Mouse (Mus musculus) cortical plate, adult 2 months (tissue): ENCODE data around the gene Sdhc. TPM values are rescaled to one million over a fixed set of nuclear protein-coding genes. Genes with fewer than 3 reads are reported as not detected.
A peak's percentile ranks its signal among the peaks of the same experiment; 100 is the strongest.
"Not testable (repeated sequence)": the region's sequence is repeated elsewhere in the genome, so short reads cannot be mapped to it uniquely, and the experiment has no call there.

ENCODE experiments used
- H3K27ac ChIP-seq: fragments of 200-500 bp; 2 replicates; pipeline ENCODE4 v1.5.1; 2012; ENCODE audit warnings: low read length, control low read depth, inconsistent platforms; ENCODE audit not compliant: insufficient read depth
- H3K4me1 ChIP-seq: fragments of 200-500 bp; 2 replicates; pipeline ENCODE4 v1.6.1; 2011; ENCODE audit warnings: low read length; ENCODE audit not compliant: control insufficient read depth, insufficient read depth
- H3K4me3 ChIP-seq: fragments of 200-500 bp; 2 replicates; pipeline ENCODE4 v1.5.1; 2011; ENCODE audit warnings: mild to moderate bottlenecking, low read length, control low read depth; ENCODE audit not compliant: insufficient read depth
- CTCF ChIP-seq: fragments of 200-500 bp; IDR thresholded peaks from 2 replicates; pipeline ENCODE4 v1.5.1; 2011; ENCODE audit warnings: mild to moderate bottlenecking, control low read depth, low read length; ENCODE audit not compliant: insufficient read depth; ENCODE audit errors: extremely low read depth
- POLR2A ChIP-seq: fragments of 200-500 bp; IDR thresholded peaks from 2 replicates; pipeline ENCODE4 v1.6.1; 2011; ENCODE audit warnings: mild to moderate bottlenecking, low read length, control low read depth; ENCODE audit not compliant: insufficient read depth; ENCODE audit errors: extremely low read depth
- polyA plus RNA-seq: library from polyadenylated mRNA; depleted of rRNA; stranded (reverse); fragments of >200 nt; gene quantifications from 2 replicates; pipeline ENCODE4 v1.2.3, GENCODE M21; 2012; rRNA removed

The Sdhc gene
- polyA plus RNA-seq, 1 experiment: 242 TPM

DNA sequence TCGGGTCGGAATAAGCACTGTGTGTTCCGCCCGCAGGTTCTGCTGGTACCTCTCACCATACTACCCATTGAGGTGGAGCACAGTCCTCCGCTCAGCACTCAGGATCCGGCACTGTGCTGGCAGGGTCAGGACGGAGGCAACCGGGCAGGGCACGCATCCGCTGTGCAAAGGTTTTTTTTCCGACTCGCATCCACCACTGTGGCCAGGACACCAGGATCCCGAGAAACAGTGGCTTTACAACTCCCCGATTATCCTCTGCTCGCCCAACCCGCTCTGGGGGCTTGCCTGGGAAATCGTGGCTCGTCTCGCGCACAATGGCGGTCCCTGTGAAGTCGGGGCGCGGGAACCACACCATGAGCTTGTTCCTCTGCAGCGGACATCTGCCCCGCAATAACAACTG lies 64.7 kb downstream of the Sdhc start:
- Histone ChIP-seq H3K27ac (no peak overlapping the region), H3K4me1 (no peaks in the 10 kb centered on the region), H3K4me3 (peak overlapping the region; percentile 24)
- no peak for TF ChIP-seq POLR2A
- TF ChIP-seq CTCF: no peak

DNA sequence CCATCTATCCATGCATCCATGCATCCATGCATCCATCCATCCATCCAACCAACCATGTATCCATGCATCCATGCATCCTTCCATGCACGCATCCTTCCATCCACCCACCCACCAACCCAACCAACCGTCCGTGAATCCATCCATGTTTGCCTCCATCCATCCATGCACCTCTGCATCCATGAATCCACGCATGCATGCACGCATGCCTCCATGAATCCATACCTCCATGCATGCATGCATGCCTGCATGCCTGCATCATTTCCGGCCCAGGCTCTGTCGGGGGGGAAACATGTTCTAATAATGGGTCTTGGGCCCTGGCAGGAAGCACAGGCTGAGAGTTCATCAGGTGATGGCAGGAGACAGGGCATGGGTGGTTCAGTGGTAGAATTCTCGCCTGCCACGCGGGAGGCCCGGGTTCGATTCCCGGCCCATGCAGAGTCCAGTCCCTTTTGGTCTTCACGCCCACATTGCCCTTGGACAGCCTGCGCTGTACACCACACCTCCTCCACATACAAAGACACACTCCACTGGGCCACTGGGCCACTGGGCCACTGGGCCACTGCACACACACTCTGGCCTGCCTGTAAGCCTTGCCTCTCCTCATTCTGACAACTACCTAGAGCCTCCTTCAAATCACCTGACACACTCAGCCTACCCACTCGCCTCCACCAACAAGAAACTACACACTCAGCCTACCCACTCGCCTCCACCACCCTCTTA lies 68.7 kb downstream of the Sdhc start:
- H3K27ac ChIP-seq, H3K4me1 ChIP-seq, H3K4me3 ChIP-seq: not testable (repeated sequence)

DNA sequence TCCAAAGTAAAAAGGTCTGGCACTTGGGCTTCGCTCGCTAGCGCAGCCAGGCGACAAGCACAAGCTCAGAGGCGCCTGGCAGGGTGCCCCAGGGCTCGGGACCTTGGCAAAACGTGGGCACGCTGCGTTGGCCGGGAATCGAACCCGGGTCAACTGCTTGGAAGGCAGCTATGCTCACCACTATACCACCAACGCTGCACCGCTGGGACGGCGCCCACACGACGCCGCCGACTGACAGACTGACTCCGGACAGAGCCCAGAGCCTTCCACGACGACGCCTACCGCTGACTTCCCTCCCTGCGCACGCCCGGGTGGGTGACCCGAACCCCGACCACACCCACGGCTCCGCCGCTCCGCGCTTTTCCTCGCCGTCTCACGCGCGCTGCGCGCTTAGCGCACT lies 70.6 kb downstream of the Sdhc start:
- not testable (repeated sequence) for H3K4me3 ChIP-seq, H3K4me1 ChIP-seq, H3K27ac ChIP-seq

DNA sequence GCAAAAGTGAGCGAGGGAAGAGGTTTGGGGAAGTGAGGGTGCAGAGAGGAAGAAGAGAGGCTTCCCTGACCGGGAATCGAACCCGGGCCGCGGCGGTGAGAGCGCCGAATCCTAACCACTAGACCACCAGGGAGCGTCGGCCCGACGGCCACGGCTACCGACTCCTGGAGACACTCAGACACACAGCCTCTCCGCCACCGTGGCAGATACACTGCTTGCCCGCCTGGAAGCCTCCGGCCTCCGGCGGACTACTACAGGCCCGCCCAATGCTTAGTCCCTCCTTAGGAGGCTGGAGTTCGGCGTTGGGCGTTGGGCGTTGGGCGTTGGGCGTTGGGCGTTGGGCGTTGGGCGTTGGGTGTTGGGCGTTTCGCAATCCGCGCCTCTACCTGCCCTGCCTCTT lies 71.1 kb downstream of the Sdhc start:
- not testable (repeated sequence) for H3K4me3 ChIP-seq, H3K4me1 ChIP-seq

DNA sequence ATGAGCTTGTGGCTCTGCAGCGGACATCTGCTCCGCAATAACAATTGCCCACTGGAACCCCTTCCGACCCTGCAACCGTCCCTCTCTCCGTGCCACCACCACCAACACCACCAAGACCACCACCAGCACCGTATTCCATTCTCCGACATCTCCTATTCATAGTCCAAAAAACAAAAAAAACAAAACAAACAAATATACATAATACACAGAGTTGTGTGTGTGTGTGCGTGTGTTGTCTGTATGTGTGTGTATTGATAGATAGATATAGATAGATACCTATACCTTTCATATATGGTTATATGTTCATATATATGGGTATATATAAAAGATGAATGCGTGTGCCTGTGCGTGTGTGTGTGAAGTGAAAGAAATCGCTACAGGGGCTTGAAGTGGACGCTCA lies 72.0 kb downstream of the Sdhc start:
- H3K27ac ChIP-seq, H3K4me1 ChIP-seq, H3K4me3 ChIP-seq: not testable (repeated sequence)

More for the DNA sequence above, 71.1 kb downstream of the Sdhc start:
- H3K27ac ChIP-seq: not testable (repeated sequence)

DNA sequence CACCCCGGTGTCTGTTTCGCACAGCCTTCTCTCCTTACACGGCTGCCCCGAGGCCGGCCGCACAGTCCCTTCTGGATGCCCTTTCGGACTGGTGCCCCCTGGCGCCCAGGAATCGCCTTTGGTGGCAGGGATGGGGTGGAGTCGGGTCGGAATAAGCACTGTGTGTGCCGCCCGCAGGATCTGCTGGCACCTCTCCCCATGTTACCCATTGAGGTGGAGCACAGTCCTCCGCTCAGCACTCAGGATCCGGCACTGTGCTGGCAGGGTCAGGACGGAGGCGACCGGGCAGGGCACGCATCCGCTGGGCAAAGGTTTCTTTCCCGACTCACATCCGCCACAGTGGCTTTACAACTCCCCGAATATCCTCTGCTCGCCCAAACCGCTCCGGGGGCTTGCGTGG lies 72.4 kb downstream of the Sdhc start:
- H3K4me3 ChIP-seq, H3K4me1 ChIP-seq: not testable (repeated sequence)

DNA sequence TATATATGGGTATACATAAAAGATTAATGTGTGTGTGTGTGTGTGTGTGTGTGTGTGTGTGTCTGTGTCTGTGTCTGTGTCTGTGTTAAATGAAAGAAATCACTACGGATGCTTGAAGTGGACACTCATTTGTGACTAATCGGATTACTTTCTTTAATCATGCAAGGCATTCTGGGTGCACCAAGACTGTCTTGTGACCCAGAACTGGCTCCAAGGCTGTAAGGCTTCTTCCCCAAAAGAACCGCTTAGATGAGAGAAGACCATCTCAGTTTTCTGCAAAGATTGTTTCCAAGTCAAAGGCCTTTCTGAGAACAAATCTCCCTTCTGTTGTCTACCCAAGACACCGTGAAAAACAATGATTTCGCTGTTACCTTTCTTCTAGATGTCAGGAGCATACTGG lies 73.2 kb downstream of the Sdhc start:
- not testable (repeated sequence) for H3K27ac ChIP-seq, H3K4me3 ChIP-seq, H3K4me1 ChIP-seq

More for the DNA sequence above, 72.4 kb downstream of the Sdhc start:
- not testable (repeated sequence) for H3K27ac ChIP-seq

Other genes with a start within 250 kb of the Sdhc start
- gene Fcrlb, start 237.7 kb downstream of the Sdhc start, polyA plus RNA-seq: 1.0 and 1.1 TPM in 2 replicates
- 0.08 TPM in 1 of 2 replicates, not detected in the other for gene Fcrla, start 223.0 kb downstream of the Sdhc start, polyA plus RNA-seq
- 6.1 and 6.4 TPM in 2 replicates for gene Fcgr2b, start 174.1 kb downstream of the Sdhc start, polyA plus RNA-seq
- 0.31 and 0.57 TPM in 2 replicates for gene Fcgr4, start 131.7 kb downstream of the Sdhc start, polyA plus RNA-seq
- 20.6 and 21.1 TPM in 2 replicates for gene Fcgr3, start 85.7 kb downstream of the Sdhc start, polyA plus RNA-seq
- 2.7 and 4.5 TPM in 2 replicates for gene Cfap126, start 36.7 kb downstream of the Sdhc start, polyA plus RNA-seq
- gene Mpz, start 108 bp upstream of the Sdhc start, polyA plus RNA-seq: 0.13 and 0.19 TPM in 2 replicates
- 109 and 168 TPM in 2 replicates for gene Pcp4l1, start 45.7 kb upstream of the Sdhc start, polyA plus RNA-seq
- gene Nr1i3, start 63.4 kb upstream of the Sdhc start, polyA plus RNA-seq: 0.11 and 0.15 TPM in 2 replicates
- 82.2 and 94.6 TPM in 2 replicates for gene Tomm40l, start 71.9 kb upstream of the Sdhc start, polyA plus RNA-seq
- 2.8 and 3.0 TPM in 2 replicates for gene Apoa2, start 74.5 kb upstream of the Sdhc start, polyA plus RNA-seq
- gene Fcer1g, start 83.8 kb upstream of the Sdhc start, polyA plus RNA-seq: 35.9 and 40.7 TPM in 2 replicates
- gene Adamts4, start 99.8 kb upstream of the Sdhc start, polyA plus RNA-seq: 14.4 and 20.1 TPM in 2 replicates
- gene Ndufs2, start 100.8 kb upstream of the Sdhc start, polyA plus RNA-seq: 202 and 215 TPM in 2 replicates
- gene B4galt3, start 119.7 kb upstream of the Sdhc start, polyA plus RNA-seq: 73.7 and 74.1 TPM in 2 replicates
- gene Ppox, start 130.6 kb upstream of the Sdhc start, polyA plus RNA-seq: 72.1 and 76.9 TPM in 2 replicates
- 70.2 TPM in 2 replicates for gene Usp21, start 137.4 kb upstream of the Sdhc start, polyA plus RNA-seq
- gene Ufc1, start 144.4 kb upstream of the Sdhc start, polyA plus RNA-seq: 93.9 and 98.8 TPM in 2 replicates
- 45.0 and 50.2 TPM in 2 replicates for gene Dedd, start 178.5 kb upstream of the Sdhc start, polyA plus RNA-seq
- gene Nit1, start 195.0 kb upstream of the Sdhc start, polyA plus RNA-seq: 71.3 and 77.3 TPM in 2 replicates
- gene Pfdn2, start 195.1 kb upstream of the Sdhc start, polyA plus RNA-seq: 138 and 141 TPM in 2 replicates
- gene Klhdc9, start 210.2 kb upstream of the Sdhc start, polyA plus RNA-seq: 8.8 and 10.4 TPM in 2 replicates
- gene Nectin4, start 219.5 kb upstream of the Sdhc start, polyA plus RNA-seq: 3.2 and 3.8 TPM in 2 replicates
- 1.6 and 2.1 TPM in 2 replicates for gene Arhgap30, start 238.4 kb upstream of the Sdhc start, polyA plus RNA-seq